Mouse (Mus musculus) myocyte (in vitro differentiated cells): ENCODE results near the gene Sh3pxd2a.

Experiments used
- CEBPB ChIP-seq: IDR thresholded peaks from 2 replicates; pipeline ENCODE4 v1.6.1; 2011; ENCODE audit warnings: mild to moderate bottlenecking, moderate library complexity; ENCODE audit not compliant: poor library complexity, insufficient read depth, severe bottlenecking
- E2F4 ChIP-seq: IDR thresholded peaks from one replicate; pipeline ENCODE4 v1.6.1; 2011; ENCODE audit warnings: mild to moderate bottlenecking, control low read depth, moderate library complexity; ENCODE audit not compliant: insufficient read depth
- MAX ChIP-seq: IDR thresholded peaks from one replicate; pipeline ENCODE4 v1.6.1; 2011; ENCODE audit warnings: low read depth, mild to moderate bottlenecking, control low read depth
- MYOD1 ChIP-seq, 3 experiments: IDR thresholded peaks; one replicate each; pipeline ENCODE4 v1.6.1; 2011; ENCODE audit warnings: control low read depth in 2 of 3, low read depth in 2 of 3, mild to moderate bottlenecking in 2 of 3, moderate library complexity in 1 of 3; ENCODE audit not compliant: insufficient read length in 2 of 3, control insufficient read depth in 1 of 3
- MYOG ChIP-seq, 3 experiments: IDR thresholded peaks; one replicate each; pipeline ENCODE4 v1.6.1; 2011; ENCODE audit warnings: control low read depth in 2 of 3, low read depth in 2 of 3, mild to moderate bottlenecking in 2 of 3; ENCODE audit not compliant: insufficient read length in 2 of 3, control insufficient read depth in 1 of 3, insufficient read depth in 1 of 3
- POLR2A ChIP-seq: IDR thresholded peaks from one replicate; pipeline ENCODE4 v1.6.1; 2011; ENCODE audit warnings: low read depth, mild to moderate bottlenecking, control low read depth, moderate library complexity; ENCODE audit not compliant: insufficient read length
- POLR2AphosphoS2 ChIP-seq: IDR thresholded peaks from one replicate; pipeline ENCODE4 v1.6.1; 2011; ENCODE audit warnings: low read depth, control low read depth; ENCODE audit not compliant: insufficient read length
- REST ChIP-seq: IDR thresholded peaks from one replicate; pipeline ENCODE4 v1.6.1; 2011; ENCODE audit warnings: mild to moderate bottlenecking, control low read depth, moderate library complexity; ENCODE audit not compliant: insufficient read depth, insufficient read length
- SRF ChIP-seq: IDR thresholded peaks from one replicate; pipeline ENCODE4 v1.6.1; 2011; ENCODE audit warnings: low read depth; ENCODE audit not compliant: control insufficient read depth, insufficient read length
- TCF12 ChIP-seq: IDR thresholded peaks from one replicate; pipeline ENCODE4 v1.6.1; 2011; ENCODE audit warnings: mild to moderate bottlenecking, control low read depth; ENCODE audit not compliant: poor library complexity, insufficient read depth, severe bottlenecking
- TCF3 ChIP-seq: IDR thresholded peaks from one replicate; pipeline ENCODE4 v1.6.1; 2011; ENCODE audit warnings: low read depth, control low read depth; ENCODE audit not compliant: insufficient read length
- USF1 ChIP-seq: IDR thresholded peaks from one replicate; pipeline ENCODE4 v1.6.1; 2011; ENCODE audit warnings: low read depth, mild to moderate bottlenecking, control low read depth, moderate library complexity

- TF ChIP-seq USF1 (no peak), POLR2A (no peak), E2F4 (no peak), MAX (no peak), TCF3 (no peak), TCF12 (no peak), MYOD1 (IDR thresholded peaks at IDR 0.05; ENCODE audit: control insufficient read depth in 1 of 3, insufficient read length in 2 of 3, low read depth in 2 of 3) (no peak), CEBPB (no peak), POLR2AphosphoS2 (no peak), SRF (no peak), MYOG (IDR thresholded peaks at IDR 0.05; ENCODE audit: control insufficient read depth in 1 of 3, insufficient read depth in 1 of 3, insufficient read length in 2 of 3, low read depth in 2 of 3) (no peak), REST (no peak)
Observed at GRCm38 (mm10) chr19:47462725-47463124, 1.5 kb downstream of the Sh3pxd2a start.
